Mouse (Mus musculus) layer of hippocampus, postnatal 36 days (tissue): Measurements from ENCODE around the gene Xcl1. TPM values are rescaled to one million over a fixed set of nuclear protein-coding genes. Genes with fewer than 3 reads are reported as not detected.
A peak's percentile ranks its signal among the peaks of the same experiment; 100 is the strongest.

Source experiments
- DNase-seq, 2 experiments: peaks; one replicate each; pipeline ENCODE4 v3.0.0; 2022
- total RNA-seq, 2 experiments: library from RNA; stranded (reverse); gene quantifications; 2 replicates each; pipeline ENCODE4 v1.2.3; 2021

Xcl1 gene
- not detected for total RNA-seq

GRCm38 (mm10) chr1:164935477-164936044 is at the start of gene Xcl1:
Gene Xcl1 (minus strand): TSS chr1:164935527.
- DNase-seq, result no peak

GRCm38 (mm10) chr1:164984681-164985080 is 49.4 kb upstream of the Xcl1 start:
- DNase-seq, result peak in 1 of 2 experiments; percentile 30

- no peak for DNase-seq
These were observed 42.0 kb upstream of the Xcl1 start for GRCm38 (mm10) chr1:164977351-164977750.

GRCm38 (mm10) chr1:164975729-164976128 is 40.4 kb upstream of the Xcl1 start:
- DNase-seq, result no peak

GRCm38 (mm10) chr1:164975276-164975675 is 39.9 kb upstream of the Xcl1 start:
- DNase-seq, result no peak

- DNase-seq, result no peak
These were observed 38.5 kb upstream of the Xcl1 start for GRCm38 (mm10) chr1:164973790-164974189.

- DNase-seq, result no peak
These were observed 38.0 kb upstream of the Xcl1 start for GRCm38 (mm10) chr1:164973341-164973740.

- no peak for DNase-seq
These were observed 37.4 kb upstream of the Xcl1 start for GRCm38 (mm10) chr1:164972744-164973143.

DNA sequence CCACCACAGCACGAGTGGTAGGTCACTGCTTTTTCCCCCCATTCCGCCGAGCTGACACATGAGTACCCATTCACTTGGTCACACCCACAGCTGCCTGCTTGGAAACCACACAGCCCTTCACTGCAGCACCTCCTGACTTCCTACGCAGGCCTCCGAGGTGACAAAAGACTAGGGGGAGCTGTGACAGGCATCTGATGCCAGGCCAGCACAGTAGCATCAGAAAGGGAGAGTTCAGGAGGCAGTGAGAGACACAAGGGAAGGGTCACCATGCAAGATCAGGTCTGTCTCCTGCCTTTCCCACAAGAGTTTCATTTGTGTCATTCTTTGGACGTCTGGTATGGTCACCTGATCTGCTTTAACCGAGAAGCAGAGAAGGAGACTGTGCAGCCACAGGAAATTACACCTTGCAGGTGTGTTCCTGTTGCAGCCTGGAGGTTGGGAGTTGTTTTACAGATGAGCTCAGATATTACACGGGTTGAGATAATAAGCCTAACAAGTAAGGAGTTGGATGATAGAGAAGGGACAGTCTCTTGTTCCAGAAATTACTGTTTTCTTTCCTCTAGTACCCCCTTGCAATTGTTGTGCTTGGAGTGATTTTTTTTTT is 30.9 kb upstream of the Xcl1 start:
- DNase-seq, result no peak

DNA sequence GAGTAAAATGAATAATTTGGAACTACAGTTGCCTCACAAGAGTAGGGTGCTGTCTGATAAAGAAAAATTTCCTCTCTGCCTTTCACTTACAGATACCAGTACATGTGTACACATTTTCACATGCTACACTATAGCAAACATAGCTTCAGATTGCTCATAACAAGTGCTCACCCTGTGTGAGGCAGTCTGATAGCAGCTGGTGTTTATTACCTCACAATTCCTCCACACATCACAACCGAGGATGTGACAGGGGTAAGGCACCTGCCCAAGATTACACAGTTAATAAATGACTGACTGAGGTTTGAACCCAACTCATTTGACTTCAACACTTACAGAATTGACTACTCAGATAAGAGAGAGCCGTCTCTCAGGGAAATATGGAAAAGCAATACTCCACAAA is 25.3 kb upstream of the Xcl1 start:
- DNase-seq, result no peak

GRCm38 (mm10) chr1:164959787-164960385 is 24.6 kb upstream of the Xcl1 start:
- DNase-seq, result no peak

DNA sequence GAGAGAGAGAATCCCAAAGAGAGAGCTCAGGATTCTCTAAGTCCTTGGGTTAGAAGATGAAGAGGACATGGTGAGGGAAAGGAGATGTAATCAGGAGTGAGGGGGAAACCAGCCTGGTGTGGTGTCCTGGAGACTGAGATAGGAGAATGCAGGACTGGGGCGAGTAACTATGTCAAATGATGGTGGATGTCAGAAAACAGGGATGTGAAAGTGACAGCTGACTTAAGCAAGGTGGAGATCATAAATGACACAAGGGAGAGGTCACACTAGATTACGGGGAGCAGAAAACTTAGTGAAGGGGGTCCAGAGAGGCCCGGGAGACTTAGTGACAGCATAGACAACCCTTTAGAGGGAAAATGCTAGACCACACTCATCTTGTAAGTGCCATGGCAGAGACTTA is 23.8 kb upstream of the Xcl1 start:
- no peak for DNase-seq

DNA sequence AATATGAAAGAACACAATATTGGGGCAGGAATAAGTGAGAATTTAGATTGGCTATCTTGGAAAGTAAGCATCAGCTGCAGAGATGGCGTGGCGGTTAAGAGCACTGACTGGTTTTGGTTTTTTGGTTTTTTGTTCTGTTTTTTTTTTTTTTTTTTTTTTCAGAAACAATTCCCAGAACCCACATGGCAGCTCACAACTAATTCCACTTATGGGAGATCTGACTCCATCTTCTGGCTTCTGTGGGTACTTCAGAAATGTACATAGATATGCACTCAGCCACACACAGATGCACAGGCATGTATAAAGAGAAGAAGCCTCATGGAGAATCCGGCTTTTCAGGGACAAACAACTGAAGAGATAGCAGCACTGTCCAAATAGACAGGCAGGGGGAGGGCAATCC is 22.6 kb upstream of the Xcl1 start:
- no peak for DNase-seq

DNA sequence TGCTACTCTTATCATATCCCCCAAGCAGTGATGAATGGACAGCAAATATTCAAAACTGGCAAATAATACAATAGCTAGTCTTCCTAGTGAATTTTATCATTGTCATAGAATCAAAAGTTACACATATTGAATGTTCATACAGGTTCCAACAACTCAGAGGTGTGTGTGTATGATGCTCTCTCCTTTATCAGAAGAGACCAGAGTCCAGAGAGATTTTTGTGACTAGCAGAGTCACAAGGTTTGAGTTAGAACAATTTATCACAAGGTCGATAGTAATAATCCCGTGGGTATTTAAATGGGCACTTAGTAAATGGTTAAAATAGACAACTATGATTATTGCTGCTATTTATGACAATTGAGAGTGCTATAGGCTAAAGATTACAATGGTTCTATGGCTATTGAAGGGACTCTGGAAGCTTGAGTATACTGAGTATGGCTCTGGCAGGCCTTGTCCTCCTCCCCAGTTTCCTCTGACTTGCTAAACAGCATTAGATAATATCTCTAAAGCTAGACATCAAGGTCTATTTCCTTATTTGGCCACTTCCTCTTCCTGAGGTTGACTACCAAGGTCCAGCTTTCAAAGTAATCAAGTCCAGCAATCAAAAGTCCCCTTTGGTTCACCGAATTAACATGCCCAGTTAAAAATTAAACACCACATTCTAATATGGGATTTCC is 21.5 kb upstream of the Xcl1 start:
- DNase-seq, result no peak

GRCm38 (mm10) chr1:164955452-164956196 is 20.3 kb upstream of the Xcl1 start:
- no peak for DNase-seq

DNA sequence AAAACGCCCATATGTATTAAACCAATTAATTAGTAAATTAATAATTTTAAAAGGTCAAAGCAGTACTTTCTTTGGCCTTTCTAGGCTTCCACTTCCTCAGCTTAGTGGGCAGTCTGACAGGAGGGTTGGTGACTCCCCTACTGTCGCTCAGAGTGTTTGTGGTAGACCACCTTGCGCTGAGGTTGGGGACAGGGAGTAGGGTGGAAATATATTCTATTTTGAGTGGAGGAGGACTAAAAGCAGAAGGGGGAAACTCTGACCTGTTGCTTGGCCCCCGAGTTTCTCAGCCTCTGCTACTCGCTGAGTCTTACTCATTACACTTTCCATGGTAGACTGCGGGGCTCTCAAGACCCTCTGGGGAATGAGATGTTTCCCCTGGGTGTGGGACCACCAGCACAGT is 18.2 kb upstream of the Xcl1 start:
- no peak for DNase-seq

DNA sequence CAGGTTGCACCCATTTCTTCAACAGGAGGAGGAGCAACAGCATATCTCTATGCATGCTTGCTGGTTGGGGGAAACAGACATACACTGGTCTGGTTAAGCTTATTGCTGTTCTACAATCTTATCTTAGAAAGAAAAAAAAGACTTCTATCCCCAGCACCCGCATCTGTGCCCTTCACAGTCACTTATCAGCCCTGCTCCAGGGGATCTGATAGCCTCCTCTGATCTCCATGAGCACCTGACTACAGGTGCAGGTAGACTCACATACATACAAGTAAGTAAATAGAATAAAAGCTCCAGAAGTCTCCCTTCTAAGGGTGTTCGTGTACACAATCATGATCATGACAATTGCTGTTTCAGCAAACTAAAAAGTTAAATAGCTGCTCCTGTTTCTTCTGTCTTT is 733 bp upstream of the Xcl1 start:
- DNase-seq, result no peak

DNA sequence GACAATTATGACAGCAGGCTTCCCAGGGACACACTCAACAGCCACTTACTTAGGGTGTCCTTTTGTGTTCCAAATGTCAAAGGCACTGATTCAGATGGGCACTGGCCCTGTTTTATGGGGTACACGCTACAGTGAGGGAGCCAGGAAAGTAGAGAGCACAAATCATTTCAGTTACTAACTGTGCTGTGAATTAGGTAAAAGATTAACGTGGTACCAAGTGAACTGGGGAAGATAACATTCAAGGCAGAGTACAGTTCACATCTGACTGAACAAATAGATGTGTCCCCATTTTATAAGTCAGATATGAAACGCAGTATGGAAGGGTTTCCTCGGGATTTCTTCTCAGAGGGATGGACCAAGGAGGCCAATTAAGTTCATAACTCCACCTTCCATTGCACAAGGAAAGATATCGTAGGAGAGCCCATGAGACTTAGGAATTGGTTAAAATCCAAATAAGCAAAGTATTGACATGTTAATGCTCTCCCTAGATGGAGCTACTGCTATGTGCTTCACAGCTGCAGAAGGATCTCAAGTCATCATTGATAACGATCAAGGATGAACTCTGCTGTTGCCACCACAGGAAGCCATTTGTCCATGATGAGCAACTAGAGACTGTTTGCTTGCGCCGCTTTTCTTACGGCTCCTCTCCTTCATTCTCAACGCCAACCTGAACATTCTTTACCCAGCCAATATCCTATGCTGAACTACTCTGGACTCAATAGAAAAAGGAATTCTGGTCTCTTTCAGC is 1.7 kb downstream of the Xcl1 start:
- no peak for DNase-seq

GRCm38 (mm10) chr1:164931135-164931534 is 4.2 kb downstream of the Xcl1 start:
- peak in 1 of 2 experiments; percentile 11 for DNase-seq

- DNase-seq, result no peak
These were observed 5.3 kb downstream of the Xcl1 start for GRCm38 (mm10) chr1:164930006-164930405.

- peak; percentile 43 to 47 for DNase-seq
These were observed 8.7 kb downstream of the Xcl1 start for GRCm38 (mm10) chr1:164926534-164927160.

- DNase-seq, result peak in 1 of 2 experiments; percentile 44
These were observed 30.3 kb downstream of the Xcl1 start for GRCm38 (mm10) chr1:164905047-164905446.
